Mouse (Mus musculus) splenic B cell, adult 2 months (primary cell): Measurements from ENCODE around the gene Zfp281.
A peak's percentile ranks its signal among the peaks of the same experiment; 100 is the strongest.

Source experiments
- DNase-seq: peaks from one replicate; pipeline ENCODE4 v3.0.0-alpha.2; 2011; ENCODE audit warnings: low read depth, low spot score
- H3K27me3 ChIP-seq: 2 replicates; pipeline ENCODE4 v1.6.1; 2012; ENCODE audit warnings: mild to moderate bottlenecking, low read length, moderate library complexity, mixed read lengths; ENCODE audit not compliant: control insufficient read depth, poor library complexity, insufficient read depth, severe bottlenecking
- H3K36me3 ChIP-seq: 2 replicates; pipeline ENCODE4 v1.6.1; 2012; ENCODE audit warnings: mild to moderate bottlenecking, low read length, moderate library complexity, mixed read lengths; ENCODE audit not compliant: control insufficient read depth, poor library complexity, insufficient read depth, severe bottlenecking

The Zfp281 gene

GRCm38 (mm10) chr1:136602303-136602702, 22.4 kb upstream of the Zfp281 start:
- no peak for DNase-seq
- Histone ChIP-seq H3K27me3 (no peaks in the 10 kb centered on the region; the same call in 1 of the 2 replicates), H3K36me3 (no peaks in the 10 kb centered on the region)

GRCm38 (mm10) chr1:136604190-136604589, 20.5 kb upstream of the Zfp281 start:
- Histone ChIP-seq H3K36me3 (no peaks in the 10 kb centered on the region), H3K27me3 (no peaks in the 10 kb centered on the region; the same call in 1 of the 2 replicates)
- no peak for DNase-seq

- H3K27me3 ChIP-seq, result no peaks in the 10 kb centered on the region; the same call in 1 of the 2 replicates
- no peaks in the 10 kb centered on the region for H3K36me3 ChIP-seq
- no peak for DNase-seq
These were observed 18.9 kb upstream of the Zfp281 start for GRCm38 (mm10) chr1:136605790-136606189.

GRCm38 (mm10) chr1:136606278-136606677, 18.4 kb upstream of the Zfp281 start:
- no peaks in the 10 kb centered on the region for H3K36me3 ChIP-seq

GRCm38 (mm10) chr1:136608339-136609261, 16.1 kb upstream of the Zfp281 start:
- no peak for DNase-seq
- Histone ChIP-seq H3K36me3 (no peaks in the 10 kb centered on the region), H3K27me3 (no peaks in the 10 kb centered on the region; the same call in 1 of the 2 replicates)

More at GRCm38 (mm10) chr1:136606278-136606677, 18.4 kb upstream of the Zfp281 start:
- H3K27me3 ChIP-seq, result no peaks in the 10 kb centered on the region; the same call in 1 of the 2 replicates
- no peak for DNase-seq

- H3K36me3 ChIP-seq, result no peaks in the 10 kb centered on the region
- no peak for DNase-seq
- no peaks in the 10 kb centered on the region for H3K27me3 ChIP-seq
These were observed 12.9 kb upstream of the Zfp281 start for GRCm38 (mm10) chr1:136611803-136612202.

GRCm38 (mm10) chr1:136613300-136613751, 11.4 kb upstream of the Zfp281 start:
- H3K36me3 ChIP-seq, result no peaks in the 10 kb centered on the region
- H3K27me3 ChIP-seq, result no peaks in the 10 kb centered on the region
- no peak for DNase-seq

GRCm38 (mm10) chr1:136614748-136615440, 9.8 kb upstream of the Zfp281 start:
- Histone ChIP-seq H3K27me3 (no peaks in the 10 kb centered on the region), H3K36me3 (no peaks in the 10 kb centered on the region)
- no peak for DNase-seq

- Histone ChIP-seq H3K27me3 (no peaks in the 10 kb centered on the region), H3K36me3 (no peaks in the 10 kb centered on the region)
- DNase-seq, result no peak
These were observed 7.4 kb upstream of the Zfp281 start for GRCm38 (mm10) chr1:136617163-136617788.

GRCm38 (mm10) chr1:136618570-136618969, 6.1 kb upstream of the Zfp281 start:
- H3K36me3 ChIP-seq, result no peaks in the 10 kb centered on the region
- DNase-seq, result no peak
- no peaks in the 10 kb centered on the region for H3K27me3 ChIP-seq

- DNase-seq, result peak; percentile 48
- H3K36me3 ChIP-seq, result no peaks in the 10 kb centered on the region
- no peaks in the 10 kb centered on the region for H3K27me3 ChIP-seq
These were observed 556 bp downstream of the Zfp281 start for GRCm38 (mm10) chr1:136625019-136625895.

GRCm38 (mm10) chr1:136626141-136626540, 1.4 kb downstream of the Zfp281 start:
- Histone ChIP-seq H3K36me3 (no peaks in the 10 kb centered on the region), H3K27me3 (no peaks in the 10 kb centered on the region)
- DNase-seq, result no peak

GRCm38 (mm10) chr1:136626756-136627155, 2.1 kb downstream of the Zfp281 start:
- Histone ChIP-seq H3K36me3 (no peaks in the 10 kb centered on the region), H3K27me3 (no peaks in the 10 kb centered on the region)
- DNase-seq, result no peak

- no peak for DNase-seq
- Histone ChIP-seq H3K27me3 (no peaks in the 10 kb centered on the region), H3K36me3 (no peaks in the 10 kb centered on the region)
These were observed 2.9 kb downstream of the Zfp281 start for GRCm38 (mm10) chr1:136627591-136627990.
